In genomic region chr6:101219004-101219403, GRCm38 (mm10) we compare ENCODE assay signal across 19 mouse cellular contexts.
DNase-seq lines count a peak whose midpoint lies in the region; ATAC-seq and TF ChIP-seq lines count a peak whose summit lies in the region.
"Had no signal": no experiment of that assay in that cellular context is flagged by ENCODE, and none has a peak within 500 bp of the region (broad histone marks: within the 10 kb centered on the region; RNA-seq: fewer than 3 reads in every experiment).

No protein-coding gene starts in this region.

- no peaks in the 10 kb centered on the region for H3K36me3 ChIP-seq in lung, postnatal 0 days (ENCODE audit: insufficient read depth, low read length)
- H3K36me3 ChIP-seq in forebrain, embryonic 14.5 days (ENCODE audit: control insufficient read depth, insufficient read depth, low read length) = no peaks in the 10 kb centered on the region
- H3K36me3 ChIP-seq: embryonic facial prominence, embryonic 12.5 days; forebrain, embryonic 12.5 days; heart, embryonic 13.5 days; hindbrain, embryonic 12.5 days had no signal

- ATAC-seq in lung, postnatal 0 days = peak; percentile 25; the same call in 1 of the 2 replicates
- ATAC-seq in megakaryocyte, adult 5-6 weeks (ENCODE audit: poor library complexity, severe bottlenecking) = peak; percentile 92
- no peak for ATAC-seq in forebrain, embryonic 14.5 days
- ATAC-seq: forebrain, postnatal 0 days; hindbrain, embryonic 16.5 days had no signal

- no peak for TF ChIP-seq CTCF in lung, postnatal 0 days (IDR thresholded peaks at IDR 0.05)

- H3K27ac ChIP-seq in lung, postnatal 0 days (ENCODE audit: low read length) = no peak overlapping the region
- no peak overlapping the region for H3K27ac ChIP-seq in forebrain, embryonic 14.5 days (ENCODE audit: low read depth, low read length)
- H3K27ac ChIP-seq: embryonic facial prominence, embryonic 12.5 days; forebrain, embryonic 12.5 days; heart, embryonic 13.5 days; hindbrain, embryonic 12.5 days had no signal

- 0 out of 2 replicates have a peak, but pooled peaks have one; percentile 14 for TF ChIP-seq EP300 in lung, postnatal 0 days (IDR thresholded peaks at IDR 0.05)

- H3K9me3 ChIP-seq in lung, postnatal 0 days (ENCODE audit: low read length) = no peaks in the 10 kb centered on the region
- H3K9me3 ChIP-seq in forebrain, embryonic 14.5 days (replicated peaks; ENCODE audit: control insufficient read depth, low read length) = no peaks in the 10 kb centered on the region
- H3K9me3 ChIP-seq: embryonic facial prominence, embryonic 12.5 days; forebrain, embryonic 12.5 days; heart, embryonic 13.5 days; hindbrain, embryonic 12.5 days had no signal

- H3K4me1 ChIP-seq in lung, postnatal 0 days (ENCODE audit: insufficient read depth, low read depth, low read length) = peaks cover 11% of the 10 kb centered on the region
- peaks cover 3% of the 10 kb centered on the region; the same call in 1 of the 2 replicates for H3K4me1 ChIP-seq in forebrain, embryonic 14.5 days (ENCODE audit: control insufficient read depth, insufficient read depth, low read length)

- no peak overlapping the region for H3K9ac ChIP-seq in lung, postnatal 0 days (replicated peaks; ENCODE audit: low read depth)
- H3K9ac ChIP-seq in forebrain, embryonic 14.5 days (ENCODE audit: low read length) = no peak overlapping the region
- H3K9ac ChIP-seq: embryonic facial prominence, embryonic 12.5 days; forebrain, embryonic 12.5 days; forebrain, postnatal 0 days; heart, embryonic 13.5 days; hindbrain, embryonic 12.5 days had no signal

- H3K27me3 ChIP-seq in lung, postnatal 0 days (replicated peaks; ENCODE audit: insufficient read depth, low read length) = no peaks in the 10 kb centered on the region
- H3K27me3 ChIP-seq in forebrain, embryonic 14.5 days (replicated peaks; ENCODE audit: control insufficient read depth, insufficient read depth, low read length) = no peaks in the 10 kb centered on the region
- H3K27me3 ChIP-seq: embryonic facial prominence, embryonic 12.5 days; forebrain, embryonic 12.5 days; heart, embryonic 13.5 days; hindbrain, embryonic 12.5 days had no signal

- no peak overlapping the region for H3K4me3 ChIP-seq in lung, postnatal 0 days (ENCODE audit: low read depth, low read length)
- no peak overlapping the region for H3K4me3 ChIP-seq in forebrain, embryonic 14.5 days (ENCODE audit: low read depth, low read length)
- H3K4me3 ChIP-seq: embryonic facial prominence, embryonic 12.5 days; forebrain, embryonic 12.5 days; heart, embryonic 13.5 days; hindbrain, embryonic 12.5 days had no signal

- WGBS in lung, postnatal 0 days = 54% methylated on average over 3 of the region's 3 CpGs
- 94% methylated on average over 3 of the region's 3 CpGs for WGBS in forebrain, embryonic 14.5 days

- H3K4me2 ChIP-seq in lung, postnatal 0 days (replicated peaks; ENCODE audit: low read depth, low read length) = no peak overlapping the region
- no peak overlapping the region for H3K4me2 ChIP-seq in forebrain, embryonic 14.5 days (ENCODE audit: low read length)
- H3K4me2 ChIP-seq: embryonic facial prominence, embryonic 12.5 days; forebrain, embryonic 12.5 days; heart, embryonic 13.5 days; hindbrain, embryonic 12.5 days had no signal

- DNase-seq in lung, postnatal 0 days (ENCODE audit: low spot score) = peak; percentile 60
- DNase-seq in lung, postnatal 10 days = no peak
- DNase-seq in gonadal fat pad, adult 2 months (ENCODE audit: low read depth) = peak; percentile 45
- DNase-seq in forebrain, embryonic 14.5 days (ENCODE audit: low spot score) = no peak
- DNase-seq in urinary bladder, postnatal 4 days (ENCODE audit: low spot score in 2 of 2) = no peak
- DNase-seq: adrenal gland, postnatal 10 days; cerebellum, adult 11-12 months; cerebellum, adult 9-10 months; cerebellum, postnatal 25 days; forebrain, postnatal 0 days; gastrocnemius, postnatal 14 days; heart, adult 11 months; heart, postnatal 36 days had no signal

Comparison
In these comparisons a context has a peak if more than half of its experiments do, and no peak if none do; other contexts are left out.
1. DNase-seq: peak in lung, postnatal 0 days (single experiment) and gonadal fat pad, adult 2 months (single experiment); none in lung, postnatal 10 days (single experiment), forebrain, embryonic 14.5 days (single experiment) and urinary bladder, postnatal 4 days (0 of 2).